Mouse (Mus musculus) ES-CJ7 (cell line): ENCODE measurements at regions not wholly inside any gene's neighbourhood (a gene's known extent, or its start where the extent isn't known, plus 50 kb on each side); places are given as distances from the start of the nearest gene placed in this dataset.

ENCODE experiments used
- DNase-seq: peaks from one replicate; pipeline ENCODE4 v3.0.0; 2011; ENCODE audit warnings: low read depth, low spot score

DNA sequence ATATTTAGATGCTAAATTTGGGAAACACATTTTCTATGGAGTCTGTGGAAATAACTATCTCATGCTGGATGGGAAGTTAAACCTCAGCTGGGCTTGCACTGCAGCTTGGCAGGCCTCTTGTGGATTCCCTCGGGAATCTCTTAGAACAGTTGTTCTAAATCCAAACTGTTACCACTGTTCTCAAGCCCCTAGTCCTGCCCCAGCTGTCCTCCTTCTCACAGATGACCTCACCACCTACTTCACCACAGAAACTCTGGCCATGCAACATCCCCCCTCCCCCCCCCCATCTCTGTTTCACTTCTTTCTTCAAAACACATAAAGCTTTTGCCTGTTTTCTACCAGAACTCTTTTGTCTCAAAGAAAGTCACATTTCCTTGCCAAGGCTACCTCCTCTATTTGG, 136.6 kb upstream of the Wdr44 start:
- no peak for DNase-seq

DNA sequence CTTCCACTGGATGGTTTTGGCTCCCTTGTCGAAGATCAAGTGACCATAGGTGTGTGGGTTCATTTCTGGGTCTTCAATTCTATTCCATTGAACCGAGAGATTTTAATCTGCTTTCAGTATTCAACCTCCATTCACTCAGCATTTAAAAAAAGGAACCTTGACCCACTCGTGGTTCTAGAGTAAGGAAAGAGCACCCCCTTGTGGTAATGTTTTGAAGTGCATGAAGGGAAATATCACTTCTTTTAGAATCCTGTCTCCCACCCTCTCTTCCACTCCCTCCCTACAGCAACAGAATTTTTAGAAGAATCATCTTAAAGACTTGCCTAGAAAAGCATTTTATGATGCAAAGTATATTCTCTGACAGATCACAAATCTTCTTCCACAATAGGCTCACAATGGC, 127.3 kb upstream of the Wdr44 start:
- peak; percentile 14 for DNase-seq
